Mouse (Mus musculus) embryo, embryonic 10 days (tissue): ENCODE measurements around the gene Rrh.

ENCODE experiments used
- DNase-seq: peaks from one replicate; pipeline ENCODE4 v3.0.0-alpha.2; 2015; ENCODE audit warnings: low spot score

The Rrh gene

DNA sequence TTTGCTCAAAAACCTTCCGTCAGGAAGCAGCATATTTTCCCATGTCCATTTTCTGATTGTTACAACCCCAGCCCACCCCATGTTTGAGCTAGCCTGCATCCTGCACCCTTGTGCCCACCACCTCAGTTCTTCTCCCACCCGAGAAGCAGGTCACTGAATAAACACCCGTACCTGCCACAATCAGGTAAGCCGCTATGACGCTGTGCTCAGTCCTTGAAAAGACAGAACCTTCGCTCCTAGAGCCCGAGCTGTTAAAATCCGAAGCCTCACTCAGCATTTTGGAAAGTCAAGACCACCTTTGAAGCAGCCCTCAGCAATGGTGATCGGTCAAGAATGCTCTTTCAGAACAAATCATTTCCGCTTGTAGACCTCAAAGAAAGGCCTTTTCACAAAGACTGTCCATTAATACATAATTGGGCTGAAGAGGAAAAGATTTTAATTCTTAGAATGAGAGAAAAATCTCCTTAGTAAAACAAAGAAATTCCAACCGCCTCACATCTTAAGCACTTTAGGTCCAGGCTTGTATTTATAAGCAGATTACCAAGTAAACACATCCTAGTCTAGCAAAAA, at the start of gene Rrh:
TSS of gene Rrh (minus strand) at position 382 of the 570 bp plus-strand sequence.
- no peak for DNase-seq

GRCm38 (mm10) chr3:129863698-129864097, 41.3 kb upstream of the Rrh start:
- DNase-seq: peak; percentile 63

DNA sequence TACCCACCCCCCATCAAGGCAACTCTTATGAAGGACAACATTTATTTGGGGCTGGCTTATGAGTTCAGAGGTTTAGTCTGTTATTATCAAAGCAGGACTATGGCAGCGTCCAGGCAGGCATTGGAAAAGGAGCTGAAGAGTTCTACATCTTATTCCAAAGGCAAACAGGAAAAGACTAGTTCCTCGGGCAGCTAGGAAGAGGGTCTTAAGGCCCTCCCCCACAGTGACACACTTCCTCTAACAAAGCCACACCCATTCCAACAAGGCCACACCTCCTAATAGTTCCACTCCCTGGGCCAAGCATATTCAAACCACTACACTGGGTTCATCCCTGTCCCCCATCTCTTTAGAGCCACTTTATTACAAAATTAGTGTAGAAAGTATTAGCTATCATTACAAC, 40.2 kb upstream of the Rrh start:
- no peak for DNase-seq

DNA sequence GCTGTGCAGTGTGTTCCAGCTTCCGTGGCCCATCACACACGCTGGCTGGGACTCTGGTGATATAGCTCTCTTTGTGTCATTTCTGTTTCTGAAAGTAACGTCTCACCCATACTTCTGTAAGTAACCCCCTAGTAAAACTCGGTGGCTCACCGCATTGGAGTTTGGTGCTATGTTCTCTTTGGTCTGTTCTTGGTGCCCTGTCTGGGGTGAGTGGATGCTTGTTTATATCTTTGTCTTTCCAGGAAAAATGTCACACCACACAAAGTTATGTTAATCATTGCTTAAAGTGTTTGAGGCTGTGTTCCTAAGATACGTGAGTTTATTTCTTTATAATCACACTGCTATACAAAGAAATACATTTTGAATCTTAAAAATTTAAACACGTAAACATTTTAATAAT, 24.5 kb upstream of the Rrh start:
- DNase-seq: no peak

GRCm38 (mm10) chr3:129845868-129846267, 23.5 kb upstream of the Rrh start:
- no peak for DNase-seq

DNA sequence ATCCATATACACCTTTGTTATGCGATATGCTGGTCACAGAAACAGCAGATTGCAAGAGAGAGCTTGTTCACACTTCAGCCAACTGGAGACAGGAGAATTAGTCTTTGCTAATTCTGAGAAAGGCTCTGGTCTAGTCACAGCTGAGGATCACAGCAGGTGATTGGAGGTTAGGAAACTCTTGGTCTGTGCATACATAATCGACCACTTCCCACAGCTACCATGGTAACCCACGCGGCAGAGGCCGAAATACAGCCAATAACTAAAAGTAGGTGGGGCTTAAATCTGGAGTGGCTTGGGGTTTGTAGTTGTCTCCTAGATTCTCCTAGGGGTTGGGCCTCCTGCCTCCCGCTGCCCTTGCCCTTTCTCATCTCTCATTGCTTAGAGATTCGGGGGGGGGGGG, 15.6 kb upstream of the Rrh start:
- DNase-seq: no peak

DNA sequence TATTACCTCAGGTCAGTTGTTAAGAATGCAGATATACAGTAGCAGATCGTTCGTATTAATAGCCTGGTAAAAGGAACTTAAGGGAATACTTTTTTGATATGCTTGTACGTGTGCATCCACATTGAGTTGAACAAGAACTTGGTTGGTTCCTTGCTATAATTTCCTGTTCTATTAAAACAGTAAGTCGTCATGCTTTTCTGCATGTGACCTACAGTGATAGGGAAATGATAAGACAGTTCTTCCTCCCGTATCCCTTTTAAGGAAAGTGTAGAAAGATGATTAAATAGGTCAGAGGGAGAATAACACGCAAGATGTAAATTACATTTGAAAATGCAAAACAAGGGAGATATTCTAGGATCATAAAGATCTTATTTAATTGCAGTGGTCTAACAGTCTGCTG, 14.6 kb upstream of the Rrh start:
- DNase-seq: no peak

- DNase-seq: peak; percentile 42
Measured at GRCm38 (mm10) chr3:129836051-129836697, 13.8 kb upstream of the Rrh start.

DNA sequence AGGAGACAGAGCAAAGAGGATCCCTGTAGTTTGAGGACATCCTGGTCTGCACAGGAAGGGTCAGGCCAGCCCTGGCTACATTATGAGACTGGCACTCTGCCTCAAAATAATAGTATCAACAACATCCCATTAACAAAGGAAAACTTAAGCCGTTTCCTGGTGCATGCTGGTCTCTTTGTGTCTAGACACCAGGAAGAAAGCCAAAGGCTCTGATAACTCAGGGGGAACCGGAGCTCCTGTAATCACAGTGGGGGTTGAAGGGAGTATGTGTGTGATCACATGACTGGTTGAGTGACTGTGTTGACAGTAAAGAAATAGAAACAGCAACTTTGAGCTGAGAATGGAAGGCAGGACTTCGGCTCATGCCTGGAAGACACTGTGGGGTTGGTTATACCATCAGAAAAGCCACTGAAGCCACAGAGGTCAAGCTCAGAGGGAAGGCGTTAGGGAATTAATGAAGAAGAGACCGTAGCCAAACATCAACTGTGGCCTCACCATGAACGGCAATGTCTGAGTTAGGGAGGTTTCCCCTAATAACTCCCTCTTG, 13.1 kb upstream of the Rrh start, which contains the start of gene Cfi:
TSS of gene Cfi (plus strand) at position 497 of the 547 bp plus-strand sequence.
- DNase-seq: no peak

- DNase-seq: peak; percentile 100
Measured at GRCm38 (mm10) chr3:129831035-129831568, 8.7 kb upstream of the Rrh start, which contains the start of gene Gar1. TSS of gene Gar1 (minus strand) at chr3:129831396.

GRCm38 (mm10) chr3:129830626-129831025, 8.2 kb upstream of the Rrh start:
- DNase-seq: no peak

DNA sequence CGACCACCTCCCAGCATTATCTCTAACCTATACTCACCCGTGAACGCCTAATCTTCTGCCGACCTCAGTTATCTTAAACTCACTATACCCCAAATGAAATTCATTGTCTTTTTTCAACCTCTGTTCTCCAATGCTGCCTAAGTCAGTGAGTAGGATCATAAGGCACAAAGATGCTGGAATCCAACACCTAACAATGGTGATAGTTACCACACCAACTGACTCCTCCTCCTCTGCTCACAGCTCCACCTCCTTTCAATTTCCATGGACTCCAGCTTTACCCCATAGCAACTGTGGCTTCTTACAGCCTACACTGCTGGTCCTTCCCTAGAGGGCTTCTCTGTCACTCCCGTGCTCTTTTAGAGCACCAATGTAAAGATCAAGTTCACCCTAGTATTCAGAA, 5.3 kb upstream of the Rrh start:
- DNase-seq: no peak

DNA sequence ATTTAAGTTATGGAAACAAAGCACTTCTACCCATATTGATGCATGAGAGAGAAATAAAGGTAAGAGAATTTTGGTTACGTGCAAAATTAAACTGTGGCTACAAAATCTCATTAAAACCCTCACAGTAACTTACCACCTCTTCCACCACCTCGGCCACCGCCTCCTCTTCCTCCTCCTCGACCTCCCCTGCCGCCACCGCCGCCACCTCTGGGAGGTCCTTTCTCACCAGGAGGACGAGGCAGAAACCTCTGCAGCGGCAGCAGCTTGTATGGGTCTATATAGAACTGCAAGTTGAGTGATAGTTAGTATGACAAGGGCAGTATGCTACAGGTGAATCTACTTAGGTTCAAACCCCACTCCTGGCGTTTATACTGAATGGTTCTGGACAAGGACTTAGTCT, 4.3 kb upstream of the Rrh start:
- no peak for DNase-seq

GRCm38 (mm10) chr3:129824891-129825290, 2.5 kb upstream of the Rrh start:
- DNase-seq: no peak

- DNase-seq: no peak
Measured at GRCm38 (mm10) chr3:129824146-129824545, 1.8 kb upstream of the Rrh start.

GRCm38 (mm10) chr3:129823293-129823692, 906 bp upstream of the Rrh start:
- peak; percentile 68 for DNase-seq

DNA sequence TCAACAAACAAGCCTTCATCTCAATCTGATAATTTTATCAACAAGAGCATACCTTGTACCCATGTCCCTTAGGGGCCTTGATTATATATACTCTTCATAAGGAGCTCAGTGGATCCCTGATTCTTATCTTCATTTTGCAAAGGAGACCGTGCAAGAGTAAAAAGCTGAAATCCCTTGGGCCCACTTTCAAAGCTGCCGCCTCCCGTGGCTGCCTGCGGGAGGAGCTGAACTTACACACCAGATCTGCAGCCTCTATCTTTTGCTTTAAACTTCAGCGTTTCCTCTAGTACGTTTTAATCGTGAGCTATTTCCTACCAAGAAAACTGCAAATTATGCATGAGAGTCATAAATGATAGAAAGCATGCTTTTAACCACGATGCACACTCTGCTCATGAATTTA, 651 bp downstream of the Rrh start:
- DNase-seq: no peak

- no peak for DNase-seq
Measured at GRCm38 (mm10) chr3:129820847-129821246, 1.5 kb downstream of the Rrh start.

DNA sequence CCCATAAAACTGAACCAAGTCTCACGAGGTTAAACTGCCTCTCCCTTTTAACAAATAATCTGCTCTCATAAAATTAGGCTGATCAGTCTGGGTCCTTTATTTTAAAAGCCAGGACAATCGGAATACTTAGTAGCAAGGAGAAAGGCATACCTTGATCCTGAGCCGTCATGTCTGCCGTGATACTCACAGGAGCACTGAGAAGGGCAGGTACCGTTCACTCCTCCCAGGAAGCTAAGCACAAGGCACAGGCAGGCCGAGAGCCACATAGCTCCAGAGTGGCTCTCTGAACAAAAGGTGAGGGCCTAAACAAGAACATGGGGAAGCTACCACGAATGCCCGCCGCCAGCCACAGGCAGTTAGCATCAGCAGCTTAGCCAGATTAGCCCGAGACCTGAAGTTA, 18.6 kb downstream of the Rrh start, which contains the start of gene Lrit3:
TSS of gene Lrit3 (minus strand) at position 266 of the 400 bp plus-strand sequence.
- DNase-seq: no peak

DNA sequence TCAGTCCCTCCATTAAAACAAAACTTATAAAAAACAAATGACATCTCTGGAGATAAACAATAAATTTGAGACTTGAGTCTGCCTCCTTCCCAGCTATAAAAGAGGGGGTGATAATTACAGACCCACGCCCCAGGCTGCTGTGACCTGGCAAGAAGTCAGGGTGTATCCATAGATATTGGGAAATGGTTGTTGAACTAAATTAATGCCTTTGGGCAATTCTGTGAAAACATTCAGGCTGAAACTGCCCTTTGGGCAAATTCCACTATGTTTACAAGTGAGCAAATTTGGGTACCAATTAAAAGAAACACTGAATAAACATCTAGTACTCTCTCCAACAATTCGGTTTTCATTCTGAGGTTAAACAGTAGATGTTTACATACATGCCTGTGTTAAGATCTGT, 23.4 kb downstream of the Rrh start:
- DNase-seq: no peak

- no peak for DNase-seq
Measured at GRCm38 (mm10) chr3:129798551-129798950, 23.8 kb downstream of the Rrh start.

DNA sequence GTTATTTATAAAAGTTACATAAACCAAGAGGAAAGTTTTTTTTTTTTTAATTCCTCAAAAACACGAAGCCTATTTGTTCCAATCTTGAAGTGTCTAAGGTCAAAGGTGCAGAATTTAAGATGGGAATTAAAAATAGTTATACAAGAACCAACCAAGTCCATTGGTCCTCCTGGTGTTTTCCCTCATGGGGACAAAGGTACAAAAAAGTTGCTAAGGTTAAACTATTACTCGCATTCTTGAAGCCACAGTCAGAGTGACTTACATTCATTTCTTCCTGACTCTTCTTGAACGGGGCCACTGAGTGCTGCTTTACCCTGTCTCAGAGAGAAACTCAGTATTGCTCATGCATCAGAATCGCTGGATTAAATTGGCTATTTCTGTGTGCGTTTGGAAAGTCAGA, 25.0 kb downstream of the Rrh start:
- no peak for DNase-seq

DNA sequence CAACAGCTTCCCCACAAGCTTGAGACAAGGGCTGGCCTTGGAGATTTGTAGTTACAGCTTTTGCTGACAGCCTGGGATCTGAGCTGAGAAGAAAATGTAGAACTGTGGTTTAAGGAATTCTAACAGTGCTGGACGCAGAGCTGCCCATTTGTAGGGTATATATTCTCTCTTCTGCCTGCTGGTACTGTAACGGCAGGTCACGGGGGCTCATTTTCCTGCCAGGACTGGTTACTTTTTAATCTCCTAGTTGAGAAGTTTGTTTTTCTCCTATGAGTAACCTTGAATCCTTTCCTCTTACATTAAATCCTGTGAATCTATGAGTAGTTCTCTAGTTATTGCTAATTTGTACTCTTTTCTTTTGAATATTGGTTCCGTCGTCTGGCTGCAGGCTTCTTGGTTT, 28.6 kb downstream of the Rrh start:
- no peak for DNase-seq
